Mouse (Mus musculus): ENCODE data around the gene Spns3.

DNA sequence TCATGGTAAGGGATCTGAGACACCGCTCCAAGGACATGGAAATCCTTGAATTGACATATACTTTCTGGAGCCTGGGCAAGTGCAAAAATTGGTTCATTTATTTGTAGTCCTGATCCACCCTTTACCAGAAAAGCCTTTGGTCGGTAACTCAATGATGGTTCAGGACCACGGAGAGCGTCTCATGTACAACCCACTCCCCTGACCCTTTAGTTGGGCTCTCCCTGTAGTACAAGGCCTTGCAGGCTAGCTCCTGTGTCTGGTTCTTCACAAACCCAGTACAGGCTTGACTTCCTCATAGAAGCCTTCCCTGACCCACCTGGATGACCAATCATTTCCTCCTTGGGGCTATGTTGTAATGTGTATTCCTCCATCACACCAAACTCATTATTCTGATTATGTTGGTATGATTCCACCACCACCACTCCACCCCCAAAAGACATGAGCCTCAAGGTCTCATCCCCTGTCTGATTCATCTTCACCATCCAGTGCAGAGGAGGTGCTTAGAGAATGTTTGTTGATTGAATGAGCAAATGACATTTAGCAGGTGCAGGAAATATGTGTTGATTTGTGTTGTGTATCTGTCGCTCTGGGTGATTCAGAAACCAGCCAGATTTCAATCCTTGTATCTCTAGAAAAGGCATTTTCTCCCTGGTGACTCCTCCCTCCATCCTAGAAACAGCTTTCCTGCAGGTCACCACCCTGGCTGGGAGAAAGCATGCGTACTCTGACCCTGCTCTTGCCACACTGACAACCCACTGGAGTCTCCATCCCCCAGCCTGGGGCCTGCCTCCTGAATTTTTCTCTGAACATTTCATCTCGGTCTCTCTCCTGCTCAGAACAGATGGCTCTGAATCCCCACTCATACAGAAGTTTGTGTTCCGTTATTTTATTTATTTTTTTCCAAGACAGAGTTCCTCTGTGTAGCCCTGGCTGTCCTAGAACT is 56.0 kb downstream of the Spns3 start:
- TF ChIP-seq CEBPB (IDR thresholded peaks at IDR 0.05; ENCODE audit: low read depth), result no peak
- no peak for TF ChIP-seq MAX (IDR thresholded peaks at IDR 0.05)
- TF ChIP-seq USF1 (IDR thresholded peaks at IDR 0.05; ENCODE audit: low read depth), result no peak
- no peak for TF ChIP-seq CTCF (IDR thresholded peaks at IDR 0.05; ENCODE audit: control insufficient read depth, insufficient read depth, insufficient read length)
- no peak for TF ChIP-seq MYOG (IDR thresholded peaks at IDR 0.05; ENCODE audit: control insufficient read depth, extremely low read depth, insufficient read length)
- TF ChIP-seq MYOD1 (IDR thresholded peaks at IDR 0.05; ENCODE audit: control insufficient read depth, insufficient read length, low read depth), result no peak
- no peak for TF ChIP-seq FOSL1 (IDR thresholded peaks at IDR 0.05; ENCODE audit: insufficient read depth, low read length, poor library complexity, severe bottlenecking)
